Mouse (Mus musculus): ENCODE results near the gene Tedc1. TPM values are rescaled to one million over a fixed set of nuclear protein-coding genes. Genes with fewer than 3 reads are reported as not detected.

Tedc1 gene
- polyA plus RNA-seq, 1 experiment from 2014 or later: 38.2 TPM

GRCm38 (mm10) chr12:113211772-113212171 lies 55.6 kb downstream of the Tedc1 start:
- H3K4me1 ChIP-seq (ENCODE audit: insufficient read depth, low read length): no peaks in the 10 kb centered on the region
- H3K4me3 ChIP-seq (ENCODE audit: low read length): no peak overlapping the region
- ATAC-seq (ENCODE audit: low FRiP score, low TSS enrichment): no peak
- no peaks in the 10 kb centered on the region for H3K27me3 ChIP-seq (ENCODE audit: insufficient read depth, low read length)
- H3K9me3 ChIP-seq (ENCODE audit: low read length): no peaks in the 10 kb centered on the region
- no peak overlapping the region for H3K27ac ChIP-seq (ENCODE audit: low read length)
- 89% methylated on average over 5 of the region's 5 CpGs for WGBS
- H3K36me3 ChIP-seq (ENCODE audit: insufficient read depth, low read length): no peaks in the 10 kb centered on the region
- no peak overlapping the region for H3K9ac ChIP-seq (replicated peaks; ENCODE audit: low read length)
- no peak overlapping the region for H3K4me2 ChIP-seq (replicated peaks; ENCODE audit: low read depth, low read length)

- Histone ChIP-seq H3K36me3 (ENCODE audit: insufficient read depth, low read length) (no peaks in the 10 kb centered on the region), H3K27ac (ENCODE audit: low read length) (no peak overlapping the region), H3K4me1 (ENCODE audit: insufficient read depth, low read length) (no peaks in the 10 kb centered on the region), H3K27me3 (ENCODE audit: insufficient read depth, low read length) (no peaks in the 10 kb centered on the region), H3K9me3 (ENCODE audit: low read length) (no peaks in the 10 kb centered on the region), H3K4me3 (ENCODE audit: low read length) (no peak overlapping the region), H3K9ac (replicated peaks; ENCODE audit: low read length) (no peak overlapping the region), H3K4me2 (replicated peaks; ENCODE audit: low read depth, low read length) (no peak overlapping the region)
- 90% methylated on average over 10 of the region's 10 CpGs for WGBS
- ATAC-seq (ENCODE audit: low FRiP score, low TSS enrichment): no peak
Measured at GRCm38 (mm10) chr12:113212326-113212924, 56.2 kb downstream of the Tedc1 start.

GRCm38 (mm10) chr12:113213226-113213625 lies 57.0 kb downstream of the Tedc1 start:
- 68% methylated on average over 2 of the region's 2 CpGs for WGBS
- Histone ChIP-seq H3K4me1 (ENCODE audit: insufficient read depth, low read length) (no peaks in the 10 kb centered on the region), H3K9me3 (ENCODE audit: low read length) (no peaks in the 10 kb centered on the region), H3K36me3 (ENCODE audit: insufficient read depth, low read length) (no peaks in the 10 kb centered on the region), H3K27ac (ENCODE audit: low read length) (no peak overlapping the region), H3K9ac (replicated peaks; ENCODE audit: low read length) (no peak overlapping the region), H3K4me2 (replicated peaks; ENCODE audit: low read depth, low read length) (no peak overlapping the region), H3K4me3 (ENCODE audit: low read length) (no peak overlapping the region), H3K27me3 (ENCODE audit: insufficient read depth, low read length) (no peaks in the 10 kb centered on the region)
- no peak for ATAC-seq (ENCODE audit: low FRiP score, low TSS enrichment)

GRCm38 (mm10) chr12:113214072-113214808 lies 58.0 kb downstream of the Tedc1 start:
- 84% methylated on average over 25 of the region's 25 CpGs for WGBS
- ATAC-seq (ENCODE audit: low FRiP score, low TSS enrichment): no peak
- no peaks in the 10 kb centered on the region for H3K27me3 ChIP-seq (ENCODE audit: insufficient read depth, low read length)

GRCm38 (mm10) chr12:113214972-113215666 lies 58.9 kb downstream of the Tedc1 start:
- Histone ChIP-seq H3K9ac (replicated peaks; ENCODE audit: low read length) (no peak overlapping the region), H3K27me3 (ENCODE audit: insufficient read depth, low read length) (no peaks in the 10 kb centered on the region), H3K27ac (ENCODE audit: low read length) (no peak overlapping the region), H3K4me2 (replicated peaks; ENCODE audit: low read depth, low read length) (no peak overlapping the region), H3K4me1 (ENCODE audit: insufficient read depth, low read length) (no peaks in the 10 kb centered on the region), H3K9me3 (ENCODE audit: low read length) (no peaks in the 10 kb centered on the region), H3K4me3 (ENCODE audit: low read length) (no peak overlapping the region), H3K36me3 (ENCODE audit: insufficient read depth, low read length) (no peaks in the 10 kb centered on the region)
- 81% methylated on average over 16 of the region's 16 CpGs for WGBS
- no peak for ATAC-seq (ENCODE audit: low FRiP score, low TSS enrichment)

More at GRCm38 (mm10) chr12:113214072-113214808, 58.0 kb downstream of the Tedc1 start:
- Histone ChIP-seq H3K4me3 (ENCODE audit: low read length) (no peak overlapping the region), H3K9ac (replicated peaks; ENCODE audit: low read length) (no peak overlapping the region), H3K27ac (ENCODE audit: low read length) (no peak overlapping the region), H3K4me1 (ENCODE audit: insufficient read depth, low read length) (no peaks in the 10 kb centered on the region), H3K4me2 (replicated peaks; ENCODE audit: low read depth, low read length) (no peak overlapping the region), H3K36me3 (ENCODE audit: insufficient read depth, low read length) (no peaks in the 10 kb centered on the region), H3K9me3 (ENCODE audit: low read length) (no peaks in the 10 kb centered on the region)

Other genes with a start within 250 kb of the Tedc1 start
- 2.2 and 2.5 TPM in 2 replicates for gene Jag2, start 226.6 kb upstream of the Tedc1 start, polyA plus RNA-seq (2015; fragmentation: Nextera tagmentation; extraction: Ambion mirVana)
- gene Nudt14, start 214.3 kb upstream of the Tedc1 start, polyA plus RNA-seq (2015; fragmentation: Nextera tagmentation; extraction: Ambion mirVana): 99.1 and 104 TPM in 2 replicates
- gene Btbd6, start 179.9 kb upstream of the Tedc1 start, polyA plus RNA-seq (2015; fragmentation: Nextera tagmentation; extraction: Ambion mirVana): 29.4 and 30.6 TPM in 2 replicates
- 70.1 and 71.5 TPM in 2 replicates for gene Brf1, start 155.7 kb upstream of the Tedc1 start, polyA plus RNA-seq (2015; fragmentation: Nextera tagmentation; extraction: Ambion mirVana)
- 13.3 and 13.8 TPM in 2 replicates for gene Pacs2, start 141.9 kb upstream of the Tedc1 start, polyA plus RNA-seq (2015; fragmentation: Nextera tagmentation; extraction: Ambion mirVana)
- gene Tex22, start 81.9 kb upstream of the Tedc1 start, polyA plus RNA-seq (2015; fragmentation: Nextera tagmentation; extraction: Ambion mirVana): not detected in 2 replicates
- gene Mta1, start 58.1 kb upstream of the Tedc1 start, polyA plus RNA-seq (2015; fragmentation: Nextera tagmentation; extraction: Ambion mirVana): 15.4 and 15.9 TPM in 2 replicates
- gene Crip2, start 16.2 kb upstream of the Tedc1 start, polyA plus RNA-seq (2015; fragmentation: Nextera tagmentation; extraction: Ambion mirVana): 244 and 263 TPM in 2 replicates
- 270 and 293 TPM in 2 replicates for gene Crip1, start 10.1 kb upstream of the Tedc1 start, polyA plus RNA-seq (2015; fragmentation: Nextera tagmentation; extraction: Ambion mirVana)
- gene Tmem121, start 29.5 kb downstream of the Tedc1 start, polyA plus RNA-seq (2015; fragmentation: Nextera tagmentation; extraction: Ambion mirVana): 8.6 and 10.9 TPM in 2 replicates

Data from kidney, embryonic 16.5 days (tissue).